Mouse (Mus musculus): ENCODE data around the gene Smg6.

DNA sequence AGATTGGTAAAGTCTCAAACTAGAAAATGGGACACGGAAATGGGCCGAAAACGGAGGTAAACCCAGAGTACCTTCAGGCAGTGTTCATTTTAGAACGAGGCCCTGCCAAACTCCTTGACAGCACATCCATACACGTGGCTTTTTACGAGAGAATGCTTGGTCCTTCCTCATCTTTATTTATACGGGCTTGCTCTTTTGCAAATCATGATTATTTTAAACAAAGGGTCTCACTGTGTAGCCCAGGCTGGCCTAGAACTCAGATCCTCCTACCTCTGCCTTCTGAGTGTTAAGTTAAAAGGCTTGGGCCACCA, 27.2 kb upstream of the Smg6 start:
- TF ChIP-seq CTCF (IDR thresholded peaks at IDR 0.05; ENCODE audit: low read depth) (no peak), EP300 (IDR thresholded peaks at IDR 0.05; ENCODE audit: low read depth) (no peak)
